Mouse (Mus musculus) lung, adult 2 months (tissue): ENCODE measurements around the gene Syt1.

Experiments
- CTCF ChIP-seq: fragments of 200-500 bp; IDR thresholded peaks from 2 replicates; pipeline ENCODE4 v1.5.1; 2011; ENCODE audit warnings: mild to moderate bottlenecking, low read length, control low read depth; ENCODE audit not compliant: insufficient read depth
- POLR2A ChIP-seq: fragments of 200-500 bp; IDR thresholded peaks from 2 replicates; pipeline ENCODE4 v1.6.1; 2011; ENCODE audit warnings: low read depth, mild to moderate bottlenecking, control low read depth, low read length, borderline replicate concordance; ENCODE audit errors: extremely low read depth

GRCm38 (mm10) chr10:108581555-108582396 is 429.0 kb downstream of the Syt1 start:
- TF ChIP-seq POLR2A (no peak), CTCF (no peak)
